Mouse (Mus musculus) cerebellum, adult 18-20 months (tissue): ENCODE results near the gene Med17.
"Not testable (repeated sequence)": the region's sequence is repeated elsewhere in the genome, so short reads cannot be mapped to it uniquely, and the experiment has no call there.

Experiments used
- DNase-seq, 2 experiments: peaks; one replicate each; pipeline ENCODE4 v3.0.0; 2021

Gene Med17

GRCm38 (mm10) chr9:15279649-15280490 is at the start of gene Med17:
Gene Med17 (minus strand): TSS chr9:15279931.
- DNase-seq: peak; percentile 94 to 96

DNA sequence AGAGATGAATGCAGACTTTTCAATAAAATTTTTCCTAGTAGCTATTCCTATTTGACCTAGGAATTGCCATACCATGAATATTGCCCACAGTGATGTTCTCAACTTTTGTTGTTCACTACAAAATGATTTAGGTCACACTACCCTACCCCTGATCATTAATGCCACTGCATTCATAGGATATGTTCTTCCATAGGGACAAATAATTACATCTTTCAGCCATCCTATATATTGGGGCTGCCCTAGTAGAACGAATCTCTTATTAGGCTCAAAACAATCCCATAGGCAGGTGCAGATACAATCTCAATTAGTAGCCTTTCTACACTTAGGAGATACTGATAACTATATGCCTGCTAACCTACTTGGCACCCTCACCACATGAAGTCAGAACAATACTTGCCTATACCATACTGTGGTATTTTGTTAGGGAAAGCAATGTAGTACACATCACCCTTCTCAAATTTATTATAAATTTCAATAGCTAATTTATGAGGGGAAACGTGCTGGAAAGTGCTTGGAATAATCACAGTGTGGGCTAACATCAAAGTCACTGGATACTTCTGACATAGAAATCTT is 38.5 kb upstream of the Med17 start:
- no peak for DNase-seq

GRCm38 (mm10) chr9:15317223-15318169 is 37.8 kb upstream of the Med17 start:
- DNase-seq: no peak

GRCm38 (mm10) chr9:15316296-15316695 is 36.6 kb upstream of the Med17 start:
- not testable (repeated sequence) for DNase-seq

- DNase-seq: no peak
Observed at GRCm38 (mm10) chr9:15314619-15315018, 34.9 kb upstream of the Med17 start.

- DNase-seq: no peak
Observed at GRCm38 (mm10) chr9:15313633-15314032, 33.9 kb upstream of the Med17 start.

DNA sequence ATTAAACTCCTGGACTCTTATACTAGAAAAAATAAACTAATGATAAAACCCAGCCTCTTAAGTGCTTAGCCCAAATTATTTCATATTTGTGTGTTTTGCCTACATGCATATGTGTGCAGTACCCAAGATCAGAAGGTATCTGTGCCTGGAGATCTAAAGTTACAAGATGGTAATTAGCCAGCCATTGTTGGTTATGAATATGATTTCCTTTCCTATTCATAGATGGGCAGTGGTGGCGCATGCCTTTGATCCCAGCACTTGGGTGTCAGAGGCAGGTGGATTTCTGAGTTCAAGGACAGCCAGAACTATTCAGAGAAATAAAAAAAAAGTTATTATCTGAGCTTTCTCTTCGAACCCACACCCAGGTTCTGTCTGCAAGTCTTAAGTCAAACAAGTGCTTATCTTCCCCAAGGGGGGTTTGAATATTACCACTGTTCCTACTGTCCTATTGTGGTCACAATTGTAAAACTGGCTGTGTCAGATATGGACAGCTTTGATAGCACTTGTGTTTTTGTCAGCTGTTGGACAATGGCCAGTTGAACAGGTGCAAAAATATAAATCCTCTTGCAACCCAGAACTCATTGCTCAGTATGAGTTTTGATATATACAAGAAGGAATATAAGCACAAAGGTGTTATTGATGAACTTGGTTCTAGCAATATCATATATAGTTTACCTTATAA is 32.5 kb upstream of the Med17 start:
- DNase-seq: peak in 1 of 2 experiments; percentile 12

- DNase-seq: no peak
Observed at GRCm38 (mm10) chr9:15310179-15310578, 30.4 kb upstream of the Med17 start.

GRCm38 (mm10) chr9:15309425-15309824 is 29.7 kb upstream of the Med17 start:
- no peak for DNase-seq

GRCm38 (mm10) chr9:15308254-15308653 is 28.5 kb upstream of the Med17 start:
- DNase-seq: no peak

DNA sequence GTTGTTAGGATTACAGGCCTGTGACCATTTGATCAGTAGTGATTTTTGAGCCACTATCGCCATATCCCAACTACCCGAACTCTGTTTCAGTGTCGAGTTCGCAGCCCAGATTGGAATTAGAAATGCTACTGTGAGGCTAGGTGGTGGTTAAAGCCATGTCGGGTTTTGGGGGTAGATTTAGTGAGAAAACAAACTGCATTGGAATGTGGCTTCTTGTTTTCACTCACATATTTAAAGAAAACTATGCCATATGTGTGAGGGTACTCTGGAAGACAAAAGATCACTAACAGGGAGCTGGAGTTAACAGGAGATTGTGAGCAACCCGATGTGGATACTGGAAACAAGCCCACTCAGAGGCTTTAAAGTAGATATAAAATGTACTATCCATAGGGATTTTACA is 27.5 kb upstream of the Med17 start:
- DNase-seq: no peak

DNA sequence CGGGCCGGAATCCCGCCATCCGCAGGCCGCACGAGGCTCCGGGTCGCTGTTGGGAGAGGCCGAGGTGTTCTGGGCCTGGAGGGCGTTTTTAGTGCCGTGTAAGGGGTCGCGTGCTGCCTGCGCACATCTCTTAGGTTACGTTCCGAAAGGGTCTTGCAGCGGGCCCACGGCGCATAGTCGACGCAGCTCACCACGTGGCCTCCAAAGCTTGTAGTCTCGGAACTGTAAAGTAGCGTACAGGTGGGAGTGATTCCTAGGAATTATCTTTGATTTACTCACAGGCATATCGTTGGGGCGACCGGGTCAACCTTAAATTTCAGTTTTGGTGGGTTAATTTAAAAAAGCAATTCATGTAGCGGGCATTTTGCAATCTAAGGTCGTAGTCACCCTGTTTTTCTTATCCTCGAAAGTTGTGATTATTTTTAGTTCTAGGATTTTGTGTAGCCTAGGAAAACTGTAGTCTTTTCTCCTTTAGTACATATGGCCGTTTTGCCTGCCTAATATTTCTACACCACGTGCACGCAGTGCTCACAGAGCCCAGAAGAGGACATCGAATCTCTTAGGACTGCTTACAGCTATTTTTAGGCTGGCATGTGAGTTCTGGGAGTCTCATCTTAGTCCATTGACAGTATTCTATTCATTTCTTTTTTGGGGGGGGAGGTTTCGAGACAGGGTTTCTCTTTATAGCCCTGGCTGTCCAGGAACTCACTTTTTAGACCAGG is 26.8 kb upstream of the Med17 start, which contains the start of gene 4931406C07Rik:
4931406C07Rik (minus strand) TSS at position 51 of the 722 bp plus-strand sequence.
- no peak for DNase-seq

- DNase-seq: peak; percentile 96 to 97
Observed at GRCm38 (mm10) chr9:15305503-15306397, 26.0 kb upstream of the Med17 start, which contains the start of gene Taf1d. Gene Taf1d (plus strand): TSS chr9:15306214.

GRCm38 (mm10) chr9:15302881-15303280 is 23.1 kb upstream of the Med17 start:
- DNase-seq: no peak

- DNase-seq: not testable (repeated sequence)
Observed at GRCm38 (mm10) chr9:15302006-15302405, 22.3 kb upstream of the Med17 start.

- DNase-seq: no peak
Observed at GRCm38 (mm10) chr9:15301399-15301798, 21.7 kb upstream of the Med17 start.

DNA sequence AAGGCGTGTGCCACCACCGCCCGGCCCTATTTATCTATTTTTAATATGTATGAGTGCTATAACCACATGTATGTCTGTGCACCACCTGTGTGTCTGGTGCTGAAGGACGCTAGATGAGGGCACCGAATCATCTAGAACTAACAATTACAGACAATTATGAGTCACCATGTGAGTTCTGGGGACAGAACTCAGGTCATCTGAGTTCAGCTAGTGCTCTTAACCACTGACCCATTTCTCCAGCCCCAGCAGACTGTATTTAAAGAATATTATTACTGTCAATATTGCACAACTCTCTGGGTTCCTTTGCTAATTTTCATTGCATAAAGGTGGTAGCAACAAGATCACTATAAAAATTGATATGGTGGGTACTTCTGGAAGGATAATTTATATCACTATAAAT is 20.3 kb upstream of the Med17 start:
- no peak for DNase-seq

DNA sequence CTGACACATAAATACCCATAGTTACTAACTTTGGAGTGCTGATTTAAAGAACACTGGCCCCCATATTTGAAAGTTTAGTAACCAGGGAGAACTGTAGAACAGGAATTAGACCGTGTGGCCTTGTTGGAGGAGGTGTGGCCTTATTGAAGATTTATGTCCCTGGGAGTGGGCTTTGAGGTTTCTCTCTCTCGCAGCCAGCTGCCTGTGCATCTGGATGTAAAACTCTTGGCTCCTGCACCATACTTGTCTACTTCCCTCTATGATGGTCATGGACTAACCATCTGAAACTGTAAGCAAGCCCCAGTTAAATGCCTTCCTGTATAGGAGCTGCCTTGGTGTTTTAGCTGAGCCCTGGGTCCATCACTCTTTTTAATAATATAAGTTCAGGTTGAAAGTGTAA is 18.7 kb upstream of the Med17 start:
- no peak for DNase-seq

- no peak for DNase-seq
Observed at GRCm38 (mm10) chr9:15297112-15297511, 17.4 kb upstream of the Med17 start.

- no peak for DNase-seq
Observed at GRCm38 (mm10) chr9:15289251-15289650, 9.5 kb upstream of the Med17 start.

GRCm38 (mm10) chr9:15288402-15288801 is 8.7 kb upstream of the Med17 start:
- no peak for DNase-seq
